Mouse (Mus musculus) ES-Bruce4 (cell line): ENCODE data around the gene Tbc1d10b. TPM values are rescaled to one million over a fixed set of nuclear protein-coding genes. Genes with fewer than 3 reads are reported as not detected.

Experiments
- H3K27ac ChIP-seq: 2 replicates; pipeline ENCODE4 v1.5.1; 2012; ENCODE audit warnings: low read length, inconsistent platforms; ENCODE audit not compliant: insufficient read depth
- H3K27me3 ChIP-seq: 2 replicates; pipeline ENCODE4 v1.6.1; 2012; ENCODE audit warnings: mild to moderate bottlenecking, low read length, inconsistent platforms; ENCODE audit not compliant: control insufficient read depth, poor library complexity, insufficient read depth, severe bottlenecking
- H3K36me3 ChIP-seq: 2 replicates; pipeline ENCODE4 v1.6.1; 2012; ENCODE audit warnings: inconsistent platforms, mild to moderate bottlenecking, low read length, moderate library complexity; ENCODE audit not compliant: control insufficient read depth, poor library complexity, insufficient read depth, severe bottlenecking
- H3K4me1 ChIP-seq: one replicate; pipeline ENCODE4 v1.8.1; 2011; ENCODE audit warnings: low read length; ENCODE audit not compliant: control insufficient read depth, insufficient read depth
- H3K4me3 ChIP-seq: 2 replicates; pipeline ENCODE4 v1.5.1; 2011; ENCODE audit warnings: low read depth, mild to moderate bottlenecking, low read length
- H3K9ac ChIP-seq: 2 replicates; pipeline ENCODE4 v1.6.1; 2012; ENCODE audit warnings: low read depth, mild to moderate bottlenecking, inconsistent platforms; ENCODE audit not compliant: poor library complexity, severe bottlenecking
- H3K9me3 ChIP-seq: replicated peaks from 2 replicates; pipeline ENCODE4 v1.6.1; 2012; ENCODE audit warnings: mild to moderate bottlenecking, low read length, inconsistent platforms; ENCODE audit not compliant: control insufficient read depth, poor library complexity, insufficient read depth, severe bottlenecking
- CTCF ChIP-seq: IDR thresholded peaks from one replicate; pipeline ENCODE4 v1.8.1; 2011; ENCODE audit warnings: low read depth, low read length
- EP300 ChIP-seq: IDR thresholded peaks from 2 replicates; pipeline ENCODE4 v1.6.1; 2011; ENCODE audit warnings: low read depth, low read length; ENCODE audit not compliant: insufficient read depth
- POLR2A ChIP-seq: IDR thresholded peaks from one replicate; pipeline ENCODE4 v1.8.1; 2011; ENCODE audit warnings: low read length; ENCODE audit not compliant: insufficient read depth
- polyA plus RNA-seq: library from polyadenylated mRNA; stranded (reverse); fragments of >200 nt; gene quantifications from 2 replicates; pipeline ENCODE4 v1.2.4, GENCODE M21; 2011; ENCODE audit warnings: low read depth; ENCODE audit not compliant: missing spikeins, insufficient read depth, insufficient read length

The Tbc1d10b gene
- polyA plus RNA-seq, 1 experiment = 55.5 TPM

- peak overlapping the region; percentile 47 for H3K27ac ChIP-seq
- peaks cover 24% of the 10 kb centered on the region for H3K36me3 ChIP-seq
- H3K9ac ChIP-seq = peak overlapping the region; percentile 13; the same call in 1 of the 2 replicates
Measured at GRCm38 (mm10) chr7:127188305-127189276, 19.7 kb downstream of the Tbc1d10b start.

GRCm38 (mm10) chr7:127187351-127187750 is 20.9 kb downstream of the Tbc1d10b start:
- no peak for TF ChIP-seq EP300
- peaks cover 2% of the 10 kb centered on the region for H3K4me1 ChIP-seq
- H3K27ac ChIP-seq = peak overlapping the region; percentile 55
- H3K36me3 ChIP-seq = peaks cover 11% of the 10 kb centered on the region
- H3K4me3 ChIP-seq = no peak overlapping the region
- no peaks in the 10 kb centered on the region for H3K27me3 ChIP-seq
- no peaks in the 10 kb centered on the region for H3K9me3 ChIP-seq
- H3K9ac ChIP-seq = no peak overlapping the region

More at GRCm38 (mm10) chr7:127188305-127189276, 19.7 kb downstream of the Tbc1d10b start:
- no peaks in the 10 kb centered on the region for H3K27me3 ChIP-seq
- H3K4me1 ChIP-seq = peaks cover 2% of the 10 kb centered on the region
- no peak for TF ChIP-seq CTCF
- no peak for TF ChIP-seq EP300
- TF ChIP-seq POLR2A = no peak
- H3K9me3 ChIP-seq = no peaks in the 10 kb centered on the region
- H3K4me3 ChIP-seq = 0 out of 2 replicates have a peak overlapping the region, but pooled peaks have one; percentile 5

DNA sequence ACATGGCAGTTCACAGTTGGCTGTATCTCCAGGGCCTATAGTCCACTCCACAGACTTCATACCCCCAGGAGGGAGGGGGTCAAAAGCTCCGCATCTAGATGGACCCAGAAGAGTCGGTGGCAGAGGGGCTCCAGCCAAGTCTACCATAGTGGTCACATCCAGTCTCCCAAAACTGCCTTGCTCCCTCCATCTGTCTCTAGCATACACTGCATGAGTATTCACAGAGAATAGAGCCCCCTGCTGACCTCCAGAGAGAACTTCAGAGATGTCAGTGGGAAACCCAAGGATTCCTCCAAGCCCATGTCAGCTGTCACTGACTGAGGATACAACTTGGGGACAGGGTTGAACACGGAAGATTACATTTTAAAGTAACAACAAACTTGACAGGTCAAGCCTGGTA is 22.7 kb downstream of the Tbc1d10b start:
- Histone ChIP-seq H3K4me1 (peaks cover 2% of the 10 kb centered on the region), H3K4me3 (no peak overlapping the region), H3K27ac (no peak overlapping the region), H3K36me3 (no peaks in the 10 kb centered on the region), H3K9ac (no peak overlapping the region), H3K9me3 (no peaks in the 10 kb centered on the region), H3K27me3 (no peaks in the 10 kb centered on the region)
- no peak for TF ChIP-seq POLR2A
- peak; percentile 16 for TF ChIP-seq CTCF
- no peak for TF ChIP-seq EP300

- Histone ChIP-seq H3K4me1 (peaks cover 2% of the 10 kb centered on the region), H3K4me3 (no peak overlapping the region), H3K27ac (no peak overlapping the region), H3K36me3 (no peaks in the 10 kb centered on the region), H3K27me3 (no peaks in the 10 kb centered on the region), H3K9me3 (no peaks in the 10 kb centered on the region), H3K9ac (no peak overlapping the region)
- no peak for TF ChIP-seq EP300
- no peak for TF ChIP-seq POLR2A
- TF ChIP-seq CTCF = no peak
Measured at GRCm38 (mm10) chr7:127184720-127185119, 23.5 kb downstream of the Tbc1d10b start.

DNA sequence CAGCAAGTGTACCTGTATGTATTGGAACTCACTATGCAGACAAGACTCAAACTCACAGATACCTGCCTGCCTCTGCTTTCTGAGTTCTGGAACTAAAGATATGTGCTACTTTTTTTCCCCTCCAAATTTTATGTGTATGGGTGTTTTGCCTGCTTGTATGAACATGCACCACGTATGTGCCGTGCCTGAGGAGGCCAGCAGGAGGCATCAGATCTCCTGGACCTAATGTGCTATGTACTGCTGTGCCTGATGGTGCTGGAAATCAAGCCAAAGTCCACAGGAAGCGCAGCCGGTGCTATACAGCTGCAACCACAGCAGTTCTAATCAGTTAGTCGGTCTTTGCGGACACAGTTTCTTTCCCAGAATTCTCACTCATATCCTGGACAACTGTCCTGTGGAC is 24.4 kb downstream of the Tbc1d10b start:
- H3K4me1 ChIP-seq = peaks cover 2% of the 10 kb centered on the region
- no peaks in the 10 kb centered on the region for H3K9me3 ChIP-seq
- no peak overlapping the region for H3K4me3 ChIP-seq
- peak; percentile 52; the same call in 1 of the 2 replicates for TF ChIP-seq EP300
- peak; percentile 79 for TF ChIP-seq CTCF
- no peak for TF ChIP-seq POLR2A
- no peaks in the 10 kb centered on the region for H3K27me3 ChIP-seq
- no peak overlapping the region for H3K9ac ChIP-seq
- no peak overlapping the region for H3K27ac ChIP-seq
- H3K36me3 ChIP-seq = no peaks in the 10 kb centered on the region

DNA sequence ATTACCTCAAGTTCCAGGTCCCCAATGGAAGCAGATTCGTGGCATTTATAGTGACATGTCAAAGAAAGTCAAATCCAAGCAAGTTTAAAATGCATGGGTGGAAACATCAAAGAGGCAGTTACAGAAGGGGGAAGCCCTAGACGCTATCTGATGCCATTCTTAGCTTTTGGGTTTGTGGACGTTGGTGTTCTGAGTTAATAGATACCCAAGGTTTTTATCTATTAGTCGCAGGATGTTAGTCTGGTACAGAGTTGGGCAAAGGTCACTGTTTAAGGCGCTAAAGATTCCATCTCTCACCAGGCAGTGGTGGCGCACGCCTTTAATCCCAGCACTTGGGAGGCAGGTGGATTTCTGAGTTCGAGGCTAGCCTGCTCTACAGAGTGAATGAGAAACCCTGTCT is 24.9 kb downstream of the Tbc1d10b start:
- no peaks in the 10 kb centered on the region for H3K27me3 ChIP-seq
- H3K36me3 ChIP-seq = no peaks in the 10 kb centered on the region
- no peaks in the 10 kb centered on the region for H3K9me3 ChIP-seq
- no peak overlapping the region for H3K27ac ChIP-seq
- H3K4me3 ChIP-seq = no peak overlapping the region
- H3K4me1 ChIP-seq = peaks cover 2% of the 10 kb centered on the region
- TF ChIP-seq CTCF (no peak), EP300 (no peak), POLR2A (no peak)
- no peak overlapping the region for H3K9ac ChIP-seq
